Mouse (Mus musculus): ENCODE results near the gene Lonp2.

Lonp2 gene

DNA sequence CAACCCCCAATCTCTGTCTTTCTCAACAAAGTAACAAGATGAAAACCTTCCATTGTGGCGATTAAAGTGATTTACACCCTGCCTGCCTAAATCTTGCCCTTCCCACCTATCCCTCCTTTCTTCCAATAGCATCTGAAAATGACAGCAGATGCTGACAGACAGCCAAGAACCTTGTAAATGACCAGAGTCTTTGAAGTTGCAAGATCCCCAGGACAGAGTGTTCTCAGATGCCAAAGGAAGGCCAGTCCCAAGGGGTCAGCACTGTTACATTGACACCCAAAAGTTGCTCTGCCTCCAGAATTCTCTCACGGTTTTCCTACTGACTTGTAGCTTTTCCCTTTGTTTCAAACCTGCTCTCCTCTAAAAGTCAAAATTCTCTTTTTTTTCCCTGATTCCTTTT lies 126.0 kb downstream of the Lonp2 start:
- no peak for DNase-seq (ENCODE audit: low spot score)

DNA sequence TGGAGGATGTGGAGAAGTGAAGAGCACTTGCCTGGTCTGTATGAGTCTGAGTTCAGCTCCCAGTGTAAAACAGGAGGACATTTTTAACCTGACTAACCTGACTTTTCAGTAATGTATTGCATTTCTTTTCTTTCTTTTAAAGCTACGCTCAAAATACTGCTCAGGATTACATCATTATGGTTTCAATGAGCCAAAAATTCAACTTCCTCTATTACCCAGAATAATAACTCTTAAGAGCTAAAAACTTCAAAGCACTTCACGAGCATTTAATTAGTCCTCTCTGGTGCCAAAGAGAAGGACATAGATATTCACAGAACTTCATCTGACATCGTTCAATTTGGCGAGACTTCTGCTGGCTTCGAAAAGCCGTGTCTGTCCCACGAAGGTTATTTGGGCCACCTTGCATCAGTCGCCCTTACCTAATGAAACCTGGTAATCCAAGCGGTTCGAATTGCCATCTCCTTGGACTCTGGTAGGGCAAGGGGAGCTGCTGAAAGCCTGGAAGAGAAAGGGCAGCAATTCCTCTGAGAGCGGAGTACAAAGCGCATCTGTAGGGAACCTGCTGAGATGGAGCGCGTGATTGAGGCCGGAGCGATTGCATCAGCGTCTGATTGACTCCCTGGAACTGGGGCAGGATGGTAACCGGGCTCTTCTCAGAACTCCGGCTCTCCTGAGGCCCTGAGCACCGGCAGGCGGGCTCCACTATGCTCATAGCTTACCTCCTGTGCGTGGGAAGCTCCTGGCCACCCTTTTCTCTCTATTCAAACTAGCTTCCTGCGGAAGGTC lies 133.3 kb downstream of the Lonp2 start:
- no peak for DNase-seq (ENCODE audit: low spot score)

DNA sequence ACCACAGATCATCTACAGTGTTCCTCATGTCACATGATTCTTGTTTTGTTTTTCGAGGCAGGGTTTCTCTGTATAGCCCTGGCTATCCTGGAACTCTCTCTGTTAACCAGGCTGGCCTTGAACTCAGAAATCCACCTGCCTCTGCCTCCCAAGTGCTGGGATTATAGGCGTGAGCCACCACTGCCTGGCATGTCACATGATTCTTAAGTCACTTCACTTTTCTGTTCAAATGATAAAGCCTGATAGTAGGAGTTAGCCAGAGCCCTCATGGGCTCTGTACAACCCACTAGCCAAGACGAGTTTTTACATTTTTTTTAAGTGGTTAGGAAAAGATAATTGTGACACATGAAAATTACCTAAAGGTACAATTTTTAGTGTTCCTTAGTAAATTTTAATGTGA lies 134.8 kb downstream of the Lonp2 start:
- DNase-seq (ENCODE audit: low spot score) = no peak

GRCm38 (mm10) chr8:86759090-86759491 lies 135.2 kb downstream of the Lonp2 start:
- DNase-seq (ENCODE audit: low spot score) = no peak

DNA sequence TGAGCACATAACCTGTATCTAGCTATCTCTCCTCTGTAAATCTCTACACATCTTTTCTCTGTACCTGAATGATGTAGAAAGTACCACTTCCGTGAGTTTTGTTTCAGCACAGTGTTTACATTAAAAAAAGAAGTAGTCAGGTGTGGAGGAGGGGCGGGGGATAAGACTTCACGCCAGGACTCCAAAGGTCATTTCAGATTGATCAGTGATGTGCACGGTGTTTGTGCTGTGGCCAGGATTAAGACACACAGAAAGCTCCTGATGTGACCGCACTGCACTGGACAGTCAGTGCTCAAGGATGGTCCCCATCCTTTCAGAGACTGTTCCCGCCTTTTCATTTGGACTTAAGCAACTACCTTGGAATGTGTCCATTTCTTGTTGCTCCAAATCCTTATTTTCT lies 136.9 kb downstream of the Lonp2 start:
- no peak for DNase-seq (ENCODE audit: low spot score)

GRCm38 (mm10) chr8:86762806-86763205 lies 139.0 kb downstream of the Lonp2 start:
- no peak for DNase-seq (ENCODE audit: low spot score)

DNA sequence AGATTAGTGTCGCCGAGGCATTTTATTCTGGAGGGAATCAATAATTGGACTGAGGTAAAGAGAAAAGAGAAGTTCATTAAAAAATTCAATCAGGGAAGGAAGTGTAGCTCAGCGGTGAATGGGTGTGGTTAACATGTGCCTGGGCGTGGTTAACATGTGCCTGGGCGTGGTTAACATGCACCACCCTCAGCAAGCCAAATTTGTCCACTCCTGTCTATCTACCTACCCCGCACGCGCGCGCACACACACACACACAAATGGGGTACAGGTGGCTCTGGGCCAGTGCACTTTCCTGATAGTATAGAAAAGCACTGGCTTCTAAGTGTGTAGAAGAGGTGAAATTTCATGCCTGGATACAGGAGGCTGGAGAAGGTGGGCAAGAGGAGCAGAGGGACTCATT lies 141.3 kb downstream of the Lonp2 start:
- DNase-seq (ENCODE audit: low spot score) = no peak

DNA sequence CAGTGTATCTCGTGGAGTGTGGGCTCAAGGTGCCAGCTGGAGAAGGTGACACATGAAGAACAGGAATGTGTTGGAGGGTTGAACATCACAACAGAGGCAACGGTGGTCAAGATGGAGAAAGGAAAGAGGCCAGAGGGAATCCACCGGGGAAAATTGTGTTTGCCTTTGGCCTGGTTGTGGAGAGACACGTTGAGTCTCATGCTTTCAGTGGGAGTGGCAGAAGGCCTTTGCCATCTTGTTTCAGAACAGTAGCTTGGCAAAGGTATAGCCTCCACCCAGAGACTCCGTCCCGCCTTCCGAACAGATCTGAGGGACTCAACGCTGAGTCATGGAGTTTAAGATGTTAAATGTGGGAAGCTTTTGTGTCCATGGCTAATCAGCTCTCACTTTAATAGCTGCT lies 141.8 kb downstream of the Lonp2 start:
- no peak for DNase-seq (ENCODE audit: low spot score)

GRCm38 (mm10) chr8:86766548-86767211 lies 142.8 kb downstream of the Lonp2 start:
- no peak for DNase-seq (ENCODE audit: low spot score)

DNA sequence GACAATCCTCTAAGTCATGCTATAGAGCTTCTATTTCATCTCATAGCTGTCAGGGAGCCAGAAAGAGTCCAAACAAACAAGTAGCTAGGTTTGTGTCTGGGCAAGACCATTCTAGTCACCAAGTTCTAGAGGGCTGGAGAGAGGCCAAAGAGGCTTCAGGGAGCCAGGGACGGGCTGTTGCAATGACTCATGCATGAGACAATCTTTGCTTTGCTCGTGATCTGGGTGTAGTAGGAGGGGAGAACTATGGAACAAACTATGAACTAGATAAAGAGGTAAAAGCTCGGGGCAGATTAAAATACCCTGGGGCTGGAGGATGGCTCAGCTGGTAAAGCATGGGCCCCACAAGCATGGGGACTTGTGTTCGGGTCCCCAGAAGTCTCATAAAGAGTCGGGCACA lies 144.7 kb downstream of the Lonp2 start:
- peak; percentile 26 for DNase-seq (ENCODE audit: low spot score)

DNA sequence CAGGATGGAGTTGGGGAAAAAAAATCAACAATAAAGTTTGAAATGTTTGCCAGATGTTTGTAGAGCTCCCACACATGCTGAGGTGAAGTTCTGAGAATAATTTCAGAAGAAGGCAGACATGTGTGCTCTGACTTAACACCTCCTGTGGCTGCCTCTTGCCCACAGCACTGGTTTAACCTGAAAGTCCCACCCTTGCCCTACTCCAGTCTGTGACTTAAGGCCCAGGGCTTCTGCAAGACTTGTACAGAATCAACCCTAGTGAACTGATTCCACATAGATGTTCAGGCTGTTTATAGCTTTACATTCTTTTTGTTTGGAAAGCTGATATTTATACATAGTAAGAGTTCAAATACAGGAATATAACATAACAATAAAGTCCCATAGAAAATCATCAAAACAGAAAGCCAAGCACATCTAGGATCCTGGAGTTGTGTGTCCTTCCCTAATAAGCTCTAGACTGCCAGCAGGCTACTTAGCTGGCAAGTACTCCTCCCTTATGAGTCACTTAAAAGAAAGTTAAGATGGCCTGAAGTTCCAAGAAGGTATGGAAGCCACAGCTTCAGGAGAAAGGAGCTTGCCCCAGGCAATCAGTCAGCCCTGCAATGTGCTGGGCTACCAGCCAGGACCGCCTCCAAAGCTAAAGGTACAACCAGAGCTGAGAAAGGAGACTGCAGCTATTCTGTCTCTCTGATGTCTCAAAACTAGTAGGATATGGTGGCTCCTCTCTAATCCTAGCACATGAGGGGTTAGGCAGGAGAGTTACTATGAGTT lies 146.3 kb downstream of the Lonp2 start:
- DNase-seq (ENCODE audit: low spot score) = no peak

Measured in ovary, postnatal 14 days (tissue).